Mouse (Mus musculus) limb, embryonic 14.5 days (tissue): ENCODE results near the gene Atp8b4. TPM values are rescaled to one million over a fixed set of nuclear protein-coding genes. Genes with fewer than 3 reads are reported as not detected.

ENCODE experiments used
- ATAC-seq: fragments of 200-750 bp; cut with Nextera tagmentation; 2 replicates; pipeline ENCODE4 v1.8.0; 2017; ENCODE audit warnings: low read depth, moderate number of reproducible peaks, moderate TSS enrichment; ENCODE audit not compliant: low FRiP score
- DNase-seq: peaks from one replicate; pipeline ENCODE4 v3.0.0-alpha.2; 2015; ENCODE audit warnings: low spot score
- H3K27ac ChIP-seq: fragments of 300-500 bp; sonication (generic); replicated peaks from 2 replicates; pipeline ENCODE4 v1.5.1; 2014; ENCODE audit warnings: low read depth, mild to moderate bottlenecking, low read length, moderate library complexity, mixed read lengths
- H3K27me3 ChIP-seq: fragments of 300-500 bp; sonication (generic); 2 replicates; pipeline ENCODE4 v1.6.1; 2014; ENCODE audit warnings: low read length, mixed read lengths; ENCODE audit not compliant: control insufficient read depth, insufficient read depth
- H3K36me3 ChIP-seq: fragments of 300-500 bp; sonication (generic); 2 replicates; pipeline ENCODE4 v1.6.1; 2014; ENCODE audit warnings: mild to moderate bottlenecking, low read length, moderate library complexity, mixed read lengths; ENCODE audit not compliant: control insufficient read depth, insufficient read depth
- H3K4me1 ChIP-seq: fragments of 300-500 bp; sonication (generic); 2 replicates; pipeline ENCODE4 v1.6.1; 2014; ENCODE audit warnings: antibody characterized with exemption, low read length, mixed read lengths; ENCODE audit not compliant: control insufficient read depth, insufficient read depth
- H3K4me2 ChIP-seq: fragments of 300-500 bp; sonication (generic); replicated peaks from 2 replicates; pipeline ENCODE4 v1.6.1; 2014; ENCODE audit warnings: low read depth, mild to moderate bottlenecking, low read length, moderate library complexity; ENCODE audit not compliant: severe bottlenecking
- H3K4me3 ChIP-seq: fragments of 300-500 bp; sonication (generic); replicated peaks from 2 replicates; pipeline ENCODE4 v1.5.1; 2014; ENCODE audit warnings: low read length
- H3K9ac ChIP-seq: fragments of 300-500 bp; sonication (generic); 2 replicates; pipeline ENCODE4 v1.6.1; 2014; ENCODE audit warnings: mild to moderate bottlenecking, low read depth, low read length, moderate library complexity; ENCODE audit not compliant: severe bottlenecking
- H3K9me3 ChIP-seq: fragments of 300-500 bp; sonication (generic); 2 replicates; pipeline ENCODE4 v1.6.1; 2016; ENCODE audit warnings: low read length; ENCODE audit not compliant: control insufficient read depth
- POLR2A ChIP-seq: fragments of 200-500 bp; IDR thresholded peaks from 2 replicates; pipeline ENCODE4 v1.8.0; 2012; ENCODE audit warnings: inconsistent platforms, mild to moderate bottlenecking, moderate library complexity, borderline replicate concordance; ENCODE audit not compliant: insufficient read depth, insufficient read length; ENCODE audit errors: extremely low read depth
- WGBS: fragments of 180-500 bp; shearing (Covaris S2); extraction: QIAGEN DNeasy Blood & Tissue Kit; methylation state at CpG from one replicate; pipeline ENCODE4 v1.1.7; 2014; 5-methylcytosine and 5-hydroxymethylcytosine counted together
- polyA plus RNA-seq, 2 experiments: library from polyadenylated mRNA; depleted of rRNA in 1 of 2; stranded (reverse) in 1 of 2; unstranded in 1 of 2; fragments of >200 nt; fragmentation: Nextera tagmentation in 1 of 2; extraction: Ambion mirVana in 1 of 2; gene quantifications; 2 replicates each; pipeline versions ENCODE4 v1.2.1 to v1.2.3; 2012 to 2014

The Atp8b4 gene
- polyA plus RNA-seq, 2 experiments = 0.36 to 0.40 TPM

DNA sequence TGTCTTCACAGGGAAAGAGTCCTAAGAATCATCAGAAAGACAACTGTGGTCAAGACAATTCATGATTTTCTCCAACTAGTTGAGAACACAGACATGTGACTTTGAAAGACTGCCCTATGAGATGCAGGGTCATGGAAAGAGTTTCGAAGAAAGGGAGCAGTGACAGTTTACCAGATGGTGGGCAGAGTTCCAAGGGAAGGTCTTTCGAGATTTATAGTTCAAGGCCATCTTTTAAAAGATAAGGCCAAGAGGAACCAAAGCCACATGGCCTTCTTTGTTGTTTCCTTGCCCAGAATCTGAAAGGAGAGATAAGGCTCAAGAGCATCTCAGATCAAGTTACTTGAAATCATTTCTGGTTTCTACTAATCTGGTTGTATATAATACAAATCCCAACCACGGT, 225.0 kb downstream of the Atp8b4 start:
- WGBS = 76% methylated on average over 3 of the region's 3 CpGs
- no peak overlapping the region for H3K4me3 ChIP-seq
- no peak for TF ChIP-seq POLR2A
- no peak overlapping the region for H3K4me2 ChIP-seq
- H3K27ac ChIP-seq = peak overlapping the region; percentile 28; the same call in 1 of the 2 replicates
- ATAC-seq = no peak
- peak; percentile 31 for DNase-seq
- no peak overlapping the region for H3K9ac ChIP-seq
- H3K27me3 ChIP-seq = no peaks in the 10 kb centered on the region
- no peaks in the 10 kb centered on the region; the same call in 1 of the 2 replicates for H3K4me1 ChIP-seq
- no peaks in the 10 kb centered on the region for H3K9me3 ChIP-seq
- no peaks in the 10 kb centered on the region for H3K36me3 ChIP-seq

DNA sequence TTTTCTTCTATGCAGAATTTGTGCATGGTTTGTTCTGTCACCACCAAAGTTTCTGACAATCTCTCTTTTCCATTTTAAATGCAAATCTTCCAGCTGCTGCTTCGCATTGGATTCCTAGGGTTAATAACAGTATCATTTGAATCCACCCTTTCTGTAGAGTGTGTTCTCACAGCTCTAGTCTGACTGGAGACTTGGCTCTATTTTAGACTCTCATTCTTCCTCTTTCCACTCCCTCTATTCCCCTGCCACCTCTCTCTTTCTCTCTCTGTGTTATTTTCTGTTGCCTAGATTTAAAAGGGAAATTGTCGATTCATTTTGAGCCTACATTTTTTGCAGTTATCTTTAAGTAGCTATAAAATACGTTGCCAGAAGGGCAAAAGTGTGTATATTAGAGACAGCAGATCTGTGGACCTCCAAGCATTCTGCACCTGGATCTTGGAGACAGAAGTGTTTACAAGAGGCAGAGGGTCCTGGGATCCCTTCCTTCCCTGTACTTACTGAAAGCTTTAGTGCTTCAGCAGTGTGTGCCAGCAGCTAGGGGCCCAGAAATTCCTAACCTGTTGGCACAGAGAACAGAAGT, 225.6 kb downstream of the Atp8b4 start:
- Histone ChIP-seq H3K4me2 (no peak overlapping the region), H3K36me3 (no peaks in the 10 kb centered on the region), H3K27ac (peak overlapping the region; percentile 28; the same call in 1 of the 2 replicates), H3K9me3 (no peaks in the 10 kb centered on the region), H3K4me1 (no peaks in the 10 kb centered on the region; the same call in 1 of the 2 replicates), H3K9ac (no peak overlapping the region), H3K27me3 (no peaks in the 10 kb centered on the region), H3K4me3 (no peak overlapping the region)
- no peak for TF ChIP-seq POLR2A
- DNase-seq (peak; percentile 61), ATAC-seq (peak; percentile 60)
- 49% methylated on average over 3 of the region's 3 CpGs for WGBS

DNA sequence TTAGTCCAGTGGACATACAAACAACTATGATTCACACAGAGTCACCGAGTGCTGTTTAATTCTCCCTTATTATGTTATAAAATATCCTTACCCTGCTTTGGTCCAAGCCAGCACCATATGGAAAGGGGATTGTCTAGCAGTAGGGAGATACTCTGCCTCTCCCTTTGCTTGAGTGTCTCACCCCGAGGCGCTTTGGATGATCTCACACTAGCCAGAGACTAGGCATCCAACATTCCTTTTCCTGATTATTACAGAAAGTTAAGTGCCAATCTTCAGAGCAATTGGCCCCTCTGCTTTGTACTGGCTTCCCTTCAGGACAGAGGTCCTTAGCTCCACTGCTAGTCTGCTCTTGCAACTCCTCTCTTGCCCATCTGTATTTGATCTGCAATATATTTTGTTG, 226.2 kb downstream of the Atp8b4 start:
- Histone ChIP-seq H3K9ac (no peak overlapping the region), H3K4me3 (no peak overlapping the region), H3K4me2 (no peak overlapping the region), H3K4me1 (no peaks in the 10 kb centered on the region; the same call in 1 of the 2 replicates), H3K27me3 (no peaks in the 10 kb centered on the region), H3K27ac (peak overlapping the region; percentile 28; the same call in 1 of the 2 replicates), H3K36me3 (no peaks in the 10 kb centered on the region), H3K9me3 (no peaks in the 10 kb centered on the region)
- no peak for ATAC-seq
- no peak for TF ChIP-seq POLR2A
- WGBS = 77% methylated on average over 3 of the region's 3 CpGs
- DNase-seq = no peak

Other genes starting within 250 kb of the Atp8b4 start
- gene Slc27a2, start 51.7 kb upstream of the Atp8b4 start, polyA plus RNA-seq (2012; rRNA removed) = 0.58 and 0.94 TPM in 2 replicates
- gene Slc27a2, start 51.7 kb upstream of the Atp8b4 start, polyA plus RNA-seq (2014; fragmentation: Nextera tagmentation; extraction: Ambion mirVana) = 0.29 and 0.51 TPM in 2 replicates
- 19.3 and 20.8 TPM in 2 replicates for gene Hdc, start 118.6 kb upstream of the Atp8b4 start, polyA plus RNA-seq (2012; rRNA removed)
- gene Hdc, start 118.6 kb upstream of the Atp8b4 start, polyA plus RNA-seq (2014; fragmentation: Nextera tagmentation; extraction: Ambion mirVana) = 30.5 and 40.6 TPM in 2 replicates
- 44.6 and 45.3 TPM in 2 replicates for gene Gabpb1, start 175.7 kb upstream of the Atp8b4 start, polyA plus RNA-seq (2012; rRNA removed)
- gene Gabpb1, start 175.7 kb upstream of the Atp8b4 start, polyA plus RNA-seq (2014; fragmentation: Nextera tagmentation; extraction: Ambion mirVana) = 48.0 and 59.5 TPM in 2 replicates
- gene Usp8, start 206.7 kb upstream of the Atp8b4 start, polyA plus RNA-seq (2012; rRNA removed) = 33.4 and 37.0 TPM in 2 replicates
- gene Usp8, start 206.7 kb upstream of the Atp8b4 start, polyA plus RNA-seq (2014; fragmentation: Nextera tagmentation; extraction: Ambion mirVana) = 39.0 and 43.1 TPM in 2 replicates